Mouse (Mus musculus): ENCODE data around the gene Lyl1.
A peak's percentile ranks its signal among the peaks of the same experiment; 100 is the strongest.

Lyl1 gene

GRCm38 (mm10) chr8:84742171-84743053 is 41.2 kb downstream of the Lyl1 start:
- DNase-seq (ENCODE audit: low read depth, low spot score) = peak; percentile 96

- DNase-seq (ENCODE audit: low read depth, low spot score) = peak; percentile 92
Measured at GRCm38 (mm10) chr8:84743054-84743415, 41.8 kb downstream of the Lyl1 start.

- DNase-seq (ENCODE audit: low read depth, low spot score) = peak; percentile 100
Measured at GRCm38 (mm10) chr8:84743517-84744420, 42.5 kb downstream of the Lyl1 start.

- DNase-seq (ENCODE audit: low read depth, low spot score) = peak; percentile 44
Measured at GRCm38 (mm10) chr8:84745032-84745925, 44.0 kb downstream of the Lyl1 start.

GRCm38 (mm10) chr8:84749519-84749918 is 48.3 kb downstream of the Lyl1 start:
- no peak for DNase-seq (ENCODE audit: low read depth, low spot score)

GRCm38 (mm10) chr8:84752734-84753582 is 51.7 kb downstream of the Lyl1 start:
- peak; percentile 73 for DNase-seq (ENCODE audit: low read depth, low spot score)

Measured in 3T3-L1 (cell line).